Mouse (Mus musculus): ENCODE measurements at regions not wholly inside any gene's neighbourhood (a gene's known extent, or its start where the extent isn't known, plus 50 kb on each side); places are given as distances from the start of the nearest gene placed in this dataset.
A peak's percentile ranks its signal among the peaks of the same experiment; 100 is the strongest.

DNA sequence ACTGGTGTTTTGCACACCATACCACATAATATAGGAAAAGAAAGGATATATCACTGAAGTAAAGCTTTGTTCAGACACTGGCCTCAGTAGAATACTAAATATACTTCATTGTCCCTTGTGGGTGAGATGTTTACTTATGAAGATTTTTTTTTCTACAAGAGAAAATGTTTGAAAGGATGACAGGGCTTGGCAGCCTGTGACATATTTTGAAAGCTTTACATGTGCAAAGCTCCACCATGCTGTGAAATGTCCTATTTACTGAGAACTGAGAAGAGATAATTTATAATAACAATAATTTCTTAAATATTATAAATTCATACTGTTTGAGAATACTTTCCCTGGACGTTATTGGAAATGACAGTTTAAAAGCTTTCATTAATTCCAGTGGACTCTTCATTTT, 395.3 kb downstream of the Ccdc50 start:
- H3K4me2 ChIP-seq: no peak overlapping the region
- no peak overlapping the region for H3K27ac ChIP-seq (ENCODE audit: low read depth, low read length)
- H3K27me3 ChIP-seq (ENCODE audit: control insufficient read depth, insufficient read depth, low read length): no peaks in the 10 kb centered on the region
- 75% methylated on average over 1 of the region's 1 CpGs for WGBS
- H3K4me1 ChIP-seq (ENCODE audit: control insufficient read depth, insufficient read depth, low read length): no peaks in the 10 kb centered on the region
- no peak overlapping the region for H3K4me3 ChIP-seq (ENCODE audit: low read depth, low read length)
- no peaks in the 10 kb centered on the region for H3K36me3 ChIP-seq (ENCODE audit: control insufficient read depth, insufficient read depth, low read length)
- DNase-seq (ENCODE audit: low spot score, missing footprints): no peak
- H3K9me3 ChIP-seq (ENCODE audit: control insufficient read depth, low read length): no peaks in the 10 kb centered on the region
- no peak for ATAC-seq (ENCODE audit: low FRiP score)
- H3K9ac ChIP-seq (ENCODE audit: low read length): no peak overlapping the region

DNA sequence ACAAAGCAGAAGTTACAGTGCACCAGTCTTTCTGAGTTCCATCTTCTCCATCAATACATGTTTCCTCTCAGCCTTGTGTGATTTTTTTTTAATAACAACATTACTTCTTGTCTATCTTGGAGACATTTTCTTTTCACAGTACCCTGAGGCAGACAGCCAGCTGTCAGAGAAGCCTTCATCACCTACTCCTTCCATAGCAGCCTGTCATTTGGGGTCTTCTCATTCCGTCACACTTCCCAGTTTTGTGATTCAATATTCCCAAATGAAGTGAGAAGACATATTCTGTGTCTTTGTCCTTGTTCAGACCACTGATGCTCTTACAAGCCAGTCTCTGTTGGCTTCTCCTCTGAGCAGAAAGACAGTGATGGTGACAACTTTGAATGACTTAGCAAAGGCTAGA, 404.7 kb downstream of the Ccdc50 start:
- Histone ChIP-seq H3K4me2 (no peak overlapping the region), H3K9ac (ENCODE audit: low read length) (no peak overlapping the region), H3K9me3 (ENCODE audit: control insufficient read depth, low read length) (no peaks in the 10 kb centered on the region), H3K4me3 (ENCODE audit: low read depth, low read length) (no peak overlapping the region), H3K4me1 (ENCODE audit: control insufficient read depth, insufficient read depth, low read length) (no peaks in the 10 kb centered on the region), H3K27ac (ENCODE audit: low read depth, low read length) (no peak overlapping the region), H3K36me3 (ENCODE audit: control insufficient read depth, insufficient read depth, low read length) (no peaks in the 10 kb centered on the region), H3K27me3 (ENCODE audit: control insufficient read depth, insufficient read depth, low read length) (no peaks in the 10 kb centered on the region)
- WGBS: 75% methylated on average over 1 of the region's 1 CpGs
- no peak for ATAC-seq (ENCODE audit: low FRiP score)
- DNase-seq (ENCODE audit: low spot score, missing footprints): peak; percentile 19

DNA sequence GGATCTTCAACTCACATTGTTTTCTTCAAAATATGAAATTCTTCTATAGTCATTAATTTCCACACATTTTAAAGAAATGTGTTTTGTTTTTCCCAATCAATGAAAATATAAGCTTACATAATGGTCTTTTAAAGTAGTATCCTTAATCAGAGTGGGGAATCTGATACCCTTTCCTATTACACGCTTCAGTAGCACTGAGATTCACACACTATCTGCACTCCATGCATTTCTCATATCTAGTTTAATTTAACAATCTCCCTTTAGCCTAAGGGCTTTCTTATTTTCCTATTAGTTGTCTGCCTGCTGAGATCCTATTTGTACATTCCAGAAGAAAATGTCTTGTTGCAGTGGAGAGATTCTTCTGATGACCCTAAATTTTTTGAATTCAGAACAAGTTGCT, 406.2 kb downstream of the Ccdc50 start:
- H3K27ac ChIP-seq (ENCODE audit: low read depth, low read length): no peak overlapping the region
- no peak for ATAC-seq (ENCODE audit: low FRiP score)
- H3K27me3 ChIP-seq (ENCODE audit: control insufficient read depth, insufficient read depth, low read length): no peaks in the 10 kb centered on the region
- no peak overlapping the region for H3K4me3 ChIP-seq (ENCODE audit: low read depth, low read length)
- no peaks in the 10 kb centered on the region for H3K4me1 ChIP-seq (ENCODE audit: control insufficient read depth, insufficient read depth, low read length)
- H3K9ac ChIP-seq (ENCODE audit: low read length): no peak overlapping the region
- no peak for DNase-seq (ENCODE audit: low spot score, missing footprints)
- H3K4me2 ChIP-seq: no peak overlapping the region
- WGBS: 97% methylated on average over 1 of the region's 1 CpGs
- no peaks in the 10 kb centered on the region for H3K36me3 ChIP-seq (ENCODE audit: control insufficient read depth, insufficient read depth, low read length)
- no peaks in the 10 kb centered on the region for H3K9me3 ChIP-seq (ENCODE audit: control insufficient read depth, low read length)

DNA sequence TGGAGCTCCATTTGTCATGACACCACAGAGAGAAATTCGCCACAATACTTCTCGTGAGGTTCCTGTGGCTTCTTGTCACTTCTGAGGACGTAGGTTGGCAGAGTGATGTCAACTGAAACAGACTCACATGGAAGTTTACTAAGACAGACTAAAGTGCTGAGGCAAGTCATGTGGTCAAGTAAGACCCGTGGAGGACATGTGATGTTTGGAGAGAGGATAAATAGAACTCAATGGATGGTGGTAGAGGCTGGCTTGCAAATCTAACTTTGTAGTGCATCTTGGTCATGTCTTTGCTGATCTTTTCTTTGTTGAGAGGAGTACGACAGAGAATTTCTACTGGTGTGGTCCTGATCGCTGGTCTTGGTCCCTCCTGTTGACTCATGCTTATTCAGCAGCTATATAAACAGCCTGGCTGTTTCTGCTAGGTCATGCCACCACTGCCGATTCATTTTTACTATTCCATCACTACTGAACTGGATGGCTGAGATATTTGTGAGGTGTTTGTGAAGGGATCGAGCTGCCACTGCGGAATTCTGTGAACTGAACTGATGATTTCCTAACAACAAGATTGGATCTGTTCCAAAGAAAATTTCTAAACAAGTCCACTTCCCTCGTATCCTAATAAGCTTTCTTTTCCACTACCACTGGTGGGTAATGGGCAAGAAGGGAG, 407.6 kb downstream of the Ccdc50 start:
- H3K4me3 ChIP-seq (ENCODE audit: low read depth, low read length): no peak overlapping the region
- H3K9me3 ChIP-seq (ENCODE audit: control insufficient read depth, low read length): no peaks in the 10 kb centered on the region
- H3K27ac ChIP-seq (ENCODE audit: low read depth, low read length): no peak overlapping the region
- H3K36me3 ChIP-seq (ENCODE audit: control insufficient read depth, insufficient read depth, low read length): no peaks in the 10 kb centered on the region
- H3K27me3 ChIP-seq (ENCODE audit: control insufficient read depth, insufficient read depth, low read length): no peaks in the 10 kb centered on the region
- no peak for DNase-seq (ENCODE audit: low spot score, missing footprints)
- ATAC-seq (ENCODE audit: low FRiP score): no peak
- 82% methylated on average over 10 of the region's 10 CpGs for WGBS
- no peaks in the 10 kb centered on the region for H3K4me1 ChIP-seq (ENCODE audit: control insufficient read depth, insufficient read depth, low read length)
- no peak overlapping the region for H3K4me2 ChIP-seq
- no peak overlapping the region for H3K9ac ChIP-seq (ENCODE audit: low read length)

DNA sequence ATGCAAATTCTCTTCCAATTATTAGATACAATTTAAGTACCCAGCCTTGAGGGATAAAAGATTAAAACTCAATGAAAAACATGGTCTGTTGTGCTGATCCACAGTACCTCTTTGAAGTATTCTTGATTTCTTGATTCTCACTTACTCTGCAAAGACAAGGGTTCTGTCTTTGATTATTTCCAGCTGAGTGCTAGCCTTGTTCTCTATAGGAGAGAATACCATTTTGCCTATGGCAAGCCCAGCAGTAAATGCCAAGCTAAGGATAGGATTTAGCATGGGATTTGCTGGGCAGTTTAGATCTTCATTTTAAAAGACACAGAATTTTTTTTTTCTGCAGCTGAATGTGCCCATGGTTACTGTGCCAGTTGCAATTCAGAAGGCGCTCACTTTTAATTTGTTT, 425.8 kb downstream of the Ccdc50 start:
- no peaks in the 10 kb centered on the region for H3K36me3 ChIP-seq (ENCODE audit: control insufficient read depth, insufficient read depth, low read length)
- H3K27me3 ChIP-seq (ENCODE audit: control insufficient read depth, insufficient read depth, low read length): no peaks in the 10 kb centered on the region
- no peak overlapping the region for H3K4me3 ChIP-seq (ENCODE audit: low read depth, low read length)
- H3K9me3 ChIP-seq (ENCODE audit: control insufficient read depth, low read length): no peaks in the 10 kb centered on the region
- H3K27ac ChIP-seq (ENCODE audit: low read depth, low read length): no peak overlapping the region
- no peak overlapping the region for H3K4me2 ChIP-seq
- DNase-seq (ENCODE audit: low spot score, missing footprints) (no peak), ATAC-seq (ENCODE audit: low FRiP score) (peak; percentile 62; the same call in 1 of the 2 replicates)
- no peaks in the 10 kb centered on the region for H3K4me1 ChIP-seq (ENCODE audit: control insufficient read depth, insufficient read depth, low read length)
- WGBS: 57% methylated on average over 1 of the region's 1 CpGs
- no peak overlapping the region for H3K9ac ChIP-seq (ENCODE audit: low read length)
